Mouse (Mus musculus) natural killer cell, adult 2 months (primary cell): ENCODE measurements around the gene Pp2d1.
"Not testable (repeated sequence)": the region's sequence is repeated elsewhere in the genome, so short reads cannot be mapped to it uniquely, and the experiment has no call there.

Experiments used
- DNase-seq, 2 experiments: peaks; one replicate each; pipeline ENCODE4 v3.0.0; 2022; ENCODE audit warnings: low spot score in 2 of 2

Gene Pp2d1

DNA sequence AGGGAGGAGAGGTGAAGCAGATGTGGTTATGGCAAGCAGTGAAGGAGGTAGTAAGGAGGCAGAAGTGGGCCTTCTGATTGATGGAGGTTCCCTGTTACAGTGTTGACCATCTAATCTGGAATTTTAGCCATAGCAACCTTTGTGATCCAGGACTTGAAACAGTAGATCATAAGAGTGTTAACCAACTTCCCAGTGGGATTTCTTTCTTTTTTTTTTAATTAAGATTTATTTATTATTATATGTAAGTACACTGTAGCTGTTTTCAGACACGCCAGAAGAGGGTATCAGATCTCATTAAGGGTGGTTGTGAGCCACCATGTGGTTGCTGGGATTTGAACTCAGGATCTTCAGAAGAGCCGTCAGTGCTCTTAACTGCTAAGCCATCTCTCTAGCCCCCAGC lies at the start of gene Pp2d1:
TSS of gene Pp2d1 (minus strand) at position 101 of the 400 bp plus-strand sequence.
- DNase-seq, result not testable (repeated sequence)

- no peak for DNase-seq
These were observed 49.0 kb upstream of the Pp2d1 start for GRCm38 (mm10) chr17:53588097-53588855.

DNA sequence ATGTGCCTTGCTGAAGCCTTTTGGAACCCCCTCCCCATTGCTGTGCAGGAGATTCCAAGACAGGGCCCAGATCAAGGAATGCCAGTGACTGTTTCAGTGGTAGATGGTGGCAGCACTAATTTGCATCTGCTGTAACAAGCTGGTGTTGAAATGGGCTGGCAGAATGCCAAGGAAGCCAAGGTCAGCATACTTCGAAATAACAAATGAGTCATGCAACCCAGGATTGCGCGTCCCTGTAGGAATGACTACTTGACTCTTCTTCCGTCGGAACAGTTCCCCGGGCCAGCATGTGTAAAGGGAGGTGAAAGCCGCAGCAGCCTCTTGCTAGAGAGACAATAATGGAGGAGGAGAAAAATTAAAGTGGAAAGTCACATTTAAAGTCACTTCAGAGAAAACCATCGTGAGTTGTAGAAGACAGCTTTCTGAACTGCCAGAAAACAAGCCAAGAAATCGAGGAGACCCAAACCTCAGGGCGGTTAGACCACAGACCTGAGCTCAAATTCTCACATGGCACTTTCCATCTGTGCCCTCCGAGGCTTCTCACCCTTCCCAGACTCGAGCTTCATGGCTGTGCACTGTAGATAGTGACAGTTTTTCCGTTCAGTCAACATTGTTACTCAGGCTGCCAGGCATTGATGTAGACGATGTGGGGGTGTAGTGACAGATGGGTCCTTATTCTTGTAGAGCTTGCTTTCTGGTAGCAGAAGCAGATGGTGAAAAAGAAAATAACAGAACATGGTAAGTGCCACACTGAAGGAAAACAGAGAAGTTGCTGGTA lies 48.0 kb upstream of the Pp2d1 start:
- DNase-seq, result peak; percentile 66 to 67

DNA sequence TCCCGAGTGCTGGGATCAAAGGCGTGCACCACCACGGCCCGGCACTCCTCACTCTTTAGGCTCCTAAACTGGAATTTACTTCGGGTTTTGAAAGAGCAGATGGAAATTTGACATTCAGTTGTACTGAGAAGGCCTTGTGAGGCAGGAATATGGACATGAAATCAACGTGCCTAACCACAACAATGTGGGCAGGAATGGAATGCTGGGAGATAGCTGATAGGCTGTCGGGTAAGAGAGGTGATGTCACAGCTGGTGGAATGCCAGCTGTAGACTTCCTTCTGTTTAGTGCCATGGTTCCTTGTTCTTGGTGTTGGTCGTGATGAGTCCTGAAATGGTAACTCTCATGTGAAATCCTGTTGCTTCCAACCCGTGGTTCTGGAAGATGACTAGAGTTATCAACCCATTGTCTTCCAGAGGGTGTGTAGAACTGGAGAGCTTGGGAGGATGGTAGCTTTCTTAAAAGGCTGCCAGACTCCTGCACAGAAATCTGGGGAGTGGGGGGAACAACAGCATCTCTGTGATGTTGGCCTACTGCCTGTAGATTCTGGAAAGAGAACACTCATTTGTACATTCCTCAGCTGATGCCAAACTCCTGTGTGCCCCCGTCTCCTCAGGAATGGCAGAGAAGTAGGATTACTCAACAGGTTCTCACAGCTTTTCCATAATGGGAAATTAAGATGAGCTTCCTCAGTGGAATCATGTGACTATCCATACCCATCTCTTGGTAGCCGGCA lies 44.8 kb upstream of the Pp2d1 start:
- no peak for DNase-seq

DNA sequence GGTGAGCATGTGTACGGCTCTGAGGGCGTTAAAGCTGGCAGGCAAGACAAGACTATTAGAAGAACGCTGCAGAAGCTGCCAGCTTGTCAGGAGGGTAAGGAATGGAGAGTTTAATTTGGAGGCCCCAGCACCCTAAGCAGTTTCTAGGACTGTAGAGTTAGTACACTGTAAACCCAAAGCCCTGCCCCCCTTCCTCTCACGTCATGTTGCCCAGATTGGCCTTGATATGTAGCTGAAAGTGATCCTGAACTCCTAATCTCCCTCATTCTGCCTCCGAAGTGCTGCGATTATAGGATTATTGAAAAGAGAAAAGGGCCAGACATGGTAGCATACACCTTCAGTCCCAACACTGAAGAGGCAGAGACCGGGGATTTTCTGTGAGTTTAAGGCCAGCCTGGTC lies 43.6 kb upstream of the Pp2d1 start:
- DNase-seq, result no peak

DNA sequence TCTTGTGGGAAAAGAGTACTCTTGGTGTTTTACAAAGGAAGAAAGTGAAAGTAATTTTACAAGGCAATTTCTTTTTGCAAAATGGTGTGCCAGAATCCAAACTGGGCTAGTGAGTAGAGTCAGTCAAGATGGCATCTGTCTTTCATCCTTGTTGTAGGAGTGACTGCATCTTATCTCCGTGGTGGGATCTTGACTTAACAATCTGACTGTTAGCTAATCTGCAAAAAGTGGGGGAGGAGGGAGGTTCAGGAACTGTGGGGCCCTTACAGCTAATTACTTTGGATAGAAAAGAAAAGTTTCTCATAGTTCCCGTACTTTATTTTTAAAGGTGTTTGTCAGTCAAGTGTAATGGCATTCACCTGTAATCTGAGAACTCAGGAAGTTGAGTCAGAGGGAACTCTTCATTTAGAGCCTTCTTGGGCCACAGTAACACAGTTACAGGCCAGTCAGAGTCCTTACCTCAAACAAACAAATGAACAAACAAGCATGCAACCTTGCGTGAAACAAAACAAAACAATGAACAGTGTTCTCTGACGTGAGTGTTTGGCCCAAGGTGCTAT lies 42.9 kb upstream of the Pp2d1 start:
- DNase-seq, result no peak

- DNase-seq, result no peak
These were observed 41.0 kb upstream of the Pp2d1 start for GRCm38 (mm10) chr17:53580237-53580636.

GRCm38 (mm10) chr17:53579612-53580011 lies 40.4 kb upstream of the Pp2d1 start:
- DNase-seq, result no peak

- DNase-seq, result peak in 1 of 2 experiments; percentile 15
These were observed 39.5 kb upstream of the Pp2d1 start for GRCm38 (mm10) chr17:53578776-53579175.

DNA sequence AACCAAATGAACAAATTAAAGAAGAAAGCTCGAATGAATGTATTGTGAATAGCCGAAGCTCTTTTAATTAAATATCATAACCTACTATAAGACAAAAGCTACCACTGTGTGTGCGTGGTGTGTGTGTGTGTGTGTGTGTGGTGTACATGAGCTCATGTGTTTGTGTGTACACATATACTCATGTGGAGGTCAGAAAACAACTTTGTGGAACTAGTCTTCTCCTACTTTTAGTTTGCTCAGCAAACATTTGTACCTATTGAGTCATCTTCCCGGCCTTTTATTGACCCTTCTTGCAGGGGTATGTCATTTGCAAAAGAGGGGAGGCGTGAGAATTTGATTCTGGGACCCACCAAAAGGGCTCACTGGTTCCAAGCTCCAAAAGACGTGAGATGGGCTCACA lies 39.0 kb upstream of the Pp2d1 start:
- DNase-seq, result no peak

- no peak for DNase-seq
These were observed 38.5 kb upstream of the Pp2d1 start for GRCm38 (mm10) chr17:53577754-53578153.

- DNase-seq, result no peak
These were observed 37.9 kb upstream of the Pp2d1 start for GRCm38 (mm10) chr17:53577151-53577550.

GRCm38 (mm10) chr17:53573019-53573556 lies 33.8 kb upstream of the Pp2d1 start:
- no peak for DNase-seq

DNA sequence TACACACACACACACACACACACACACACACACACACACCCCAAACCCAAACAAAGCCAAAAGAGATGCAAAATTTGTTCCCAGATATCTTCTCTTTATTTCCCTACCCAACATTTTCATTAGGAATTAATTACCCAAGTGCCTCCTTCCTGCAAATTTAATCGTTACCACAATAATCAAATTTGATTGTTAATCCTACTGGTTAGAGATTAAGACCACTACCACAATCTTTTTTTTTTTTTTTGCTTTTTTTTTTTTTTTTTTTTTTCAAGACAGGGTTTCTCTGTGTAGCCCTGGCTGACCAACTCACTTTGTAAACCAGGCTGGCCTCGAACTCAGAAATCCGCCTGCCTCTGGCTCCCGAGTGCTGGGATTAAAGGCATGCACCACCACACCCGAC lies 31.7 kb upstream of the Pp2d1 start:
- DNase-seq, result not testable (repeated sequence)

DNA sequence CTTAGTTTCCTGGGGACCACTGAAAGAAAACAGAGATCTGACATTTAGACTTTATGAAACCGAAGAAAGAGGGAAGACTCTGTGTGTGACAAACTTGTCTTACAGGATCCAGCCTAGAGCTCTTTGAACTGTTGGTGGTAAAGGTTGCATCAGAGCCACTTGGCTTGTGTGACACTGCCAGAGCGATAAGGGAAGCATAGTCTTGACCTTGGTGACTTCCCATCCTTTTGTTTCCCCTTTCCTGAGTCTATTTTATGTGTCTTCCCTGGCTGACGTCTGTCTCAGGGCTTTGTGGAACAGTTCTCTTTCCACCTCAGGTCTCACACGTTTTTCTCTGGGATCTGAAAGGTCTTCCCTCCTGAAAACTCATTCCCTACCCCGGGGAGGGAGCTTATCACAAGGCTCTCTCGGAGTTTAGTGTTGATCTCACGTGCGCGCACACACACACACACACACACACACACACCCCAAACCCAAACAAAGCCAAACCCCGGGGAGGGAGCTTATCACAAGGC lies 31.2 kb upstream of the Pp2d1 start:
- peak; percentile 29 to 34 for DNase-seq

GRCm38 (mm10) chr17:53569829-53570228 lies 30.6 kb upstream of the Pp2d1 start:
- DNase-seq, result peak; percentile 78 to 81

DNA sequence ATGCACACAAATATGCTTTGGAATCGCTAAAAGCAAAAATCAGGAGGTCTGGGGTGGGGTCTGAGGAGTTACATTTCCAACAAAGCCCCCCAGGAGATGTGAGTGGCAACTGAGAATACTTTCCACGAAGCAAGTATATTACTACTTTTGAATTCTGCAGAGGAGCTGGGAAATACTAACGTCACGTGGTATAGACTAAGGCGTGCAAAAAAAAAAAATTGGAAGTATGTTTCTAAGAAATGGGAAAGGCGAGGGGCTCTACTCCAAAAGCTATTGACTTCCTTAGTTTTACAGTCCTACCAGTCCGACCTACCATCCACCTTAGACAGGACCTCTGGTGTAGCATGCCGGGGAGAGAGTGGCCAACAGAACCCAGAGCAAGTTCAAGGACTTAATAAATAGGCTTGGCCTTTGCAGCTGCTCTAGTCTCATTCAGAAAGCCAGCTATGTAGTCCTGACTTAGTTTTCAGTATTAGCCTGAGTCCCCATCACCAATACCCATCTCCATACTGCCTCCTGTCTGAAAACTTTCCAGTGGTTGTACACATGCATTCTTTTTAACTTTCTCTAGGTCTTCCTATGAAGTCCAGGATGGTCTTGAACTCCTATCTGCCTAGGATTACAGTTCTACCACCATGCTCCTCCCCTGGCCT lies 29.6 kb upstream of the Pp2d1 start:
- no peak for DNase-seq

GRCm38 (mm10) chr17:53568118-53568517 lies 28.9 kb upstream of the Pp2d1 start:
- peak; percentile 76 to 81 for DNase-seq

DNA sequence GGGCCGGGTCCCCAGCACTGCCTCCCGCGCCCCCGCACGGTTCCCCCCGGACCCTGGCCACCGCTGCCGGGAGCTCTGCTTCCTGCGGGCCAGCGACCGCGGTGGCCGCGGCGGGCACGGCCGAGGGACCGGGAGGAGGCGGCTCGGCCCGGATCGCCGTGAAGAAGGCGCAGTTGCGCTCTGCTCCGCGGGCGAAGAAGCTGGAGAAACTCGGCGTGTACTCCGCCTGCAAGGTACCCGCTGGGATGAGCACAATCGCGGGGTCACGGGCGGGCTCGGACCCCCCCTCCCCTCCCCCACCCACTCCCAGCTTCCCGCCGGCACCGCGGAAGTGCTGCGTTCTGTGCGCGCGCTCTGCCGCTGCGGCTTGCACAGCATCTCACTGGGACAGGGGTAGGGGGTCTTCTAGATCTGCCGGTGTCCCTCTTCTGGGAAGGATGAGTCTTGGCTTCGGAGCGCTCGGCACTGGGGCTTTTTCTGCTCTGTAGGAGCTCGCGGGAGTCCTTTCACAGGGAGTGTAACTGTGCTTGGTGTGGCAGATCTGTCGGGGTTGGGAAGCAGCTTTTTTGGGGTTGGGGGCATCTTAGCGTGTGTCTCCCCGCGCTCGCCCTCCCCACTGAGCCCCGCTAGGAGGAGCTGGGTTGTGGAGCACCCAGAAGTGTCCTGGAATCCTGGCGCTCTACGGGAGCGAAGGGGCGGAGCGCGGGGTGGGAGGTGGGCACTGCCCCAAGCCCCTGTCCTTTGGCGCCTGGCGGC lies 28.3 kb upstream of the Pp2d1 start:
- peak; percentile 18 to 28 for DNase-seq

DNA sequence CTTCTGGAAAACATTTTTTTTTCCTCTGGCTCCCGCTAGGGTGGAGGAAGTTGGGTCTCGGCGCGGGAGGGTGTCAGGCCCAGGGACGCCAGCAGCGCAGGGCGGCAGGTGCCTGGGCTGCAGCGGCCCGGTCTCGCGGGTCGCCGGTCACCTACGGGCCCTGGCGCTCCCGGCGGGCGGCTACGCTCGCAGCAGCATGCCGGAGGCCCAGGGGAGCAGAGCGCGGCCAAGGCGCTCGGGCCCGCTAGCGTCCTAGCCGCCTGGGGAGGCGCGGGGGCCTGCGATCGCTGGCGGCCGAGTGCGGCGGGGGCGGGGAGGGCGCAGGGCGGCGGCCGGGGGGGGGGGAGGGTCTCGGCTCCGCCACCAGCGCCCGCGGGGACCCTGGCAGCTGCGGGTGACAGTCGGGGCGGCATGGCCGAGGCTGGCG lies 27.7 kb upstream of the Pp2d1 start:
- peak; percentile 39 to 54 for DNase-seq
